Mouse (Mus musculus): Measurements from ENCODE around the gene Btrc. TPM values are rescaled to one million over a fixed set of nuclear protein-coding genes. Genes with fewer than 3 reads are reported as not detected.

Gene Btrc
- polyA plus RNA-seq, 1 experiment from 2014 or later, result 48.1 TPM

DNA sequence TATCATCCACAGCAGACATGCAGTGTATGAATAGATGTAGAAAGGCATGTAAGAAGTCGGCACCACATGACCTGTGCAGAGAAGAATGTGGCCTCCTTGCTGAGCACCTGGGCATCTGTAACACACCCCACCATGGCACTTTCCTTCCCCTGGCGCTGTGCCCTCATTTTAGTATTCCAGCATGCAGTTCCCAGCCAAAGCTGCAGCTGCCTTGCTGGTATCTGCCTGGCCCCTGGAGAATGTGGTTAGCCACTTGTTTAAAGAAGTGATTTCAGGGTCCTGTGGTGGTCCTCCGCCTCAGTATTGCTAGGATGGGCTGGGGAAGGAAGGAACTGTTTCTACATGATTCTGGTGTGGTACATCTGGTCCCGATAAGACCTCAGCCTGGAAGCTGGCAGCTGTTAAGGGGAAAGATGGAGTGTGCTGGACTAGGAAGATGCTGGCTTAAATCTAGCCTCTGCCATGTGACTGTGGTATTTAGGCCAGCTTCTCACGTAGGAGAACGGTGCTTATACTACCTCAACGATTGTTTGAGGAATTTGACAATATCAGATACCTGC lies 210.9 kb downstream of the Btrc start:
- Histone ChIP-seq H3K4me2 (ENCODE audit: low read length) (no peak overlapping the region), H3K27ac (ENCODE audit: low read depth, low read length) (no peak overlapping the region), H3K4me1 (ENCODE audit: control insufficient read depth, insufficient read depth, low read length) (no peaks in the 10 kb centered on the region), H3K9me3 (replicated peaks; ENCODE audit: control insufficient read depth, low read length) (no peaks in the 10 kb centered on the region), H3K27me3 (replicated peaks; ENCODE audit: control insufficient read depth, insufficient read depth, low read length) (no peaks in the 10 kb centered on the region), H3K9ac (ENCODE audit: low read length) (no peak overlapping the region), H3K36me3 (ENCODE audit: control insufficient read depth, insufficient read depth, low read length) (peaks cover 35% of the 10 kb centered on the region), H3K4me3 (ENCODE audit: low read depth, low read length) (no peak overlapping the region)
- WGBS, result 82% methylated on average over 7 of the region's 7 CpGs
- ATAC-seq (no peak; the same call in 1 of the 2 replicates), DNase-seq (ENCODE audit: low spot score) (no peak)

GRCm38 (mm10) chr19:45574941-45575631 lies 211.6 kb downstream of the Btrc start:
- 58% methylated on average over 19 of the region's 19 CpGs for WGBS

DNA sequence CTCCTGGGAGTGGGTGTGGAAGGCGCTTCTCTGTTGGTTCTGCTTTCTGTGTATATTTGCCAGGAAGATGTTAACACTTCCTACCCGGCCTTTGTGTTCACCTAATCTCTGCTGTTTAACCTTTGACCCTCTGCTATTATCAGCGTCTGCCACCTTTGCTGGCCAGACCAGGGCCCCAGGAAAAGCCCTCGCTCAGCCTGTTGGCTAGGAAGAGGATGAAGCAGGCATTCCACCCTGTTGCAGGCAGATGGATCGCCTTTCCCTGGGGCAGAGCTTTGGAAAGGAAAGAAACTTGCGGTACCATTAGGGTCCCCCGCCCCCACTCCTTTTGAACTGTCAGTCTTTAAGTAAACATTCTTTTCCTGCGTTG lies 212.1 kb downstream of the Btrc start:
- Histone ChIP-seq H3K4me3 (ENCODE audit: low read depth, low read length) (no peak overlapping the region), H3K4me2 (ENCODE audit: low read length) (no peak overlapping the region), H3K9ac (ENCODE audit: low read length) (no peak overlapping the region), H3K27ac (ENCODE audit: low read depth, low read length) (no peak overlapping the region), H3K4me1 (ENCODE audit: control insufficient read depth, insufficient read depth, low read length) (no peaks in the 10 kb centered on the region), H3K27me3 (replicated peaks; ENCODE audit: control insufficient read depth, insufficient read depth, low read length) (no peaks in the 10 kb centered on the region), H3K9me3 (replicated peaks; ENCODE audit: control insufficient read depth, low read length) (no peaks in the 10 kb centered on the region), H3K36me3 (ENCODE audit: control insufficient read depth, insufficient read depth, low read length) (peaks cover 35% of the 10 kb centered on the region)
- ATAC-seq, result no peak
- no peak for DNase-seq (ENCODE audit: low spot score)
- 19% methylated on average over 8 of the region's 8 CpGs for WGBS

More at GRCm38 (mm10) chr19:45574941-45575631, 211.6 kb downstream of the Btrc start:
- ATAC-seq, result no peak
- Histone ChIP-seq H3K9ac (ENCODE audit: low read length) (no peak overlapping the region), H3K9me3 (replicated peaks; ENCODE audit: control insufficient read depth, low read length) (no peaks in the 10 kb centered on the region), H3K4me3 (ENCODE audit: low read depth, low read length) (no peak overlapping the region), H3K36me3 (ENCODE audit: control insufficient read depth, insufficient read depth, low read length) (peaks cover 35% of the 10 kb centered on the region), H3K27ac (ENCODE audit: low read depth, low read length) (no peak overlapping the region), H3K27me3 (replicated peaks; ENCODE audit: control insufficient read depth, insufficient read depth, low read length) (no peaks in the 10 kb centered on the region), H3K4me1 (ENCODE audit: control insufficient read depth, insufficient read depth, low read length) (no peaks in the 10 kb centered on the region), H3K4me2 (ENCODE audit: low read length) (no peak overlapping the region)
- DNase-seq (ENCODE audit: low spot score), result no peak

- WGBS, result 86% methylated on average over 14 of the region's 14 CpGs
- no peak for DNase-seq (ENCODE audit: low spot score)
- Histone ChIP-seq H3K4me3 (ENCODE audit: low read depth, low read length) (no peak overlapping the region), H3K36me3 (ENCODE audit: control insufficient read depth, insufficient read depth, low read length) (peaks cover 30% of the 10 kb centered on the region), H3K9ac (ENCODE audit: low read length) (no peak overlapping the region), H3K9me3 (replicated peaks; ENCODE audit: control insufficient read depth, low read length) (no peaks in the 10 kb centered on the region), H3K4me1 (ENCODE audit: control insufficient read depth, insufficient read depth, low read length) (no peaks in the 10 kb centered on the region), H3K27me3 (replicated peaks; ENCODE audit: control insufficient read depth, insufficient read depth, low read length) (0 out of 2 replicates have a peak, but pooled peaks cover 3% of the 10 kb centered on the region), H3K27ac (ENCODE audit: low read depth, low read length) (no peak overlapping the region), H3K4me2 (ENCODE audit: low read length) (no peak overlapping the region)
- no peak for ATAC-seq
Observed at GRCm38 (mm10) chr19:45577141-45577750, 213.7 kb downstream of the Btrc start.

DNA sequence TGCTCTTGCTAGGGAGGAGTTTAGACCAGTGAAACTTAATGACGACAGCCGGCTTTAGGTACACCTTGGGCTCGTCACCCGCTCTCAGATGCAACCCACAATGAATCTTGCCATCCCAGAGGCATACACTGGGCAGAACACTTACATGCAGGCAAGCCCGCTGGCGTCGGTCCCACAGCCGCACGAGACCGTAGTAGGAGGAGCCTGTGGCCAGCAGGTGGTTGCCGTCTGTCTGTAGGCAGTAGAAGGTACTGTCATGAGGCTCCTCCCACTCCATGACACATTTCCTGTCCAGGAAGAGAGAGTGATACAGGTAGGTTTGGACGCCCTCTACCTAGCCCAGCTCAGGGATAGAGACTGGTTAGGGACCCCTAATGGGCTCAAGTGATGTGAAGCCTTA lies 215.4 kb downstream of the Btrc start:
- Histone ChIP-seq H3K27ac (ENCODE audit: low read depth, low read length) (no peak overlapping the region), H3K4me1 (ENCODE audit: control insufficient read depth, insufficient read depth, low read length) (no peaks in the 10 kb centered on the region), H3K4me3 (ENCODE audit: low read depth, low read length) (no peak overlapping the region), H3K27me3 (replicated peaks; ENCODE audit: control insufficient read depth, insufficient read depth, low read length) (0 out of 2 replicates have a peak, but pooled peaks cover 3% of the 10 kb centered on the region), H3K9ac (ENCODE audit: low read length) (no peak overlapping the region), H3K9me3 (replicated peaks; ENCODE audit: control insufficient read depth, low read length) (no peaks in the 10 kb centered on the region), H3K36me3 (ENCODE audit: control insufficient read depth, insufficient read depth, low read length) (peaks cover 24% of the 10 kb centered on the region), H3K4me2 (ENCODE audit: low read length) (no peak overlapping the region)
- WGBS, result 83% methylated on average over 12 of the region's 12 CpGs
- DNase-seq (ENCODE audit: low spot score) (no peak), ATAC-seq (no peak)

DNA sequence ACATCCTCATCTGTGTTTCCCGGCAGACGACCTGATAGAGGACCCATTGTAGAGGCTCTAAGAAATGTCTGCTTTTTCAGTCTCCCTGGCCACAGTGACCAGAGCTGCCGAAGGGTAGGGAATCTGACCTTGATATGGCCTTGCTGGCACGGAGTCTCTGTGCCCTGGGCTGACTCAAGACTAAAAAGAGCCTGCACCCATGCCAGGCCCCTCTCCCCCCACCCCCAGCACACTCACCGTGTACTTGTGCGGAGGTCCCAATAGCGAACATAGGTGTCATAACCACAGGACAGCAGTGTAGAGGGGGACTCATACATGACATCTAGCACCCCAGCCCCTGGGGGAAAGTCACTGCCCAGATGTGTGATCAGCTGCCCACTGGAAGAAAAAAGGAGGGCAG lies 215.9 kb downstream of the Btrc start:
- Histone ChIP-seq H3K27ac (ENCODE audit: low read depth, low read length) (no peak overlapping the region), H3K4me3 (ENCODE audit: low read depth, low read length) (no peak overlapping the region), H3K4me2 (ENCODE audit: low read length) (no peak overlapping the region), H3K4me1 (ENCODE audit: control insufficient read depth, insufficient read depth, low read length) (no peaks in the 10 kb centered on the region), H3K9me3 (replicated peaks; ENCODE audit: control insufficient read depth, low read length) (no peaks in the 10 kb centered on the region), H3K9ac (ENCODE audit: low read length) (no peak overlapping the region), H3K36me3 (ENCODE audit: control insufficient read depth, insufficient read depth, low read length) (peaks cover 21% of the 10 kb centered on the region), H3K27me3 (replicated peaks; ENCODE audit: control insufficient read depth, insufficient read depth, low read length) (0 out of 2 replicates have a peak, but pooled peaks cover 3% of the 10 kb centered on the region)
- no peak for DNase-seq (ENCODE audit: low spot score)
- no peak for ATAC-seq
- WGBS, result 91% methylated on average over 7 of the region's 7 CpGs

Other genes with a start within 250 kb of the Btrc start
- not detected in 2 replicates for gene Tlx1, start 213.1 kb upstream of the Btrc start, polyA plus RNA-seq (2014; fragmentation: Nextera tagmentation; extraction: Ambion mirVana)
- gene Lbx1, start 127.9 kb upstream of the Btrc start, polyA plus RNA-seq (2014; fragmentation: Nextera tagmentation; extraction: Ambion mirVana), result 0.09 TPM in 1 of 2 replicates, not detected in the other
- gene Poll, start 196.8 kb downstream of the Btrc start, polyA plus RNA-seq (2014; fragmentation: Nextera tagmentation; extraction: Ambion mirVana), result 11.5 and 13.0 TPM in 2 replicates
- 49.0 and 50.1 TPM in 2 replicates for gene Gm17018, start 196.9 kb downstream of the Btrc start, polyA plus RNA-seq (2014; fragmentation: Nextera tagmentation; extraction: Ambion mirVana)

Data from forebrain, embryonic 14.5 days (tissue).